Comparison of ENCODE assay signal across 7 mouse cellular contexts in genomic region chr5:27841701-27842295, GRCm38 (mm10). TPM values are rescaled to one million over a fixed set of nuclear protein-coding genes. Genes with fewer than 3 reads are reported as not detected.
DNase-seq lines count a peak whose midpoint lies in the region; ATAC-seq and TF ChIP-seq lines count a peak whose summit lies in the region.

Htr5a (plus strand) TSS chr5:27842149.

- no peaks in the 10 kb centered on the region for H3K9me3 ChIP-seq in ES-Bruce4 (replicated peaks; ENCODE audit: control insufficient read depth, insufficient read depth, low read length, poor library complexity, severe bottlenecking)
- no peaks in the 10 kb centered on the region for H3K9me3 ChIP-seq in embryonic facial prominence, embryonic 13.5 days
- no peaks in the 10 kb centered on the region for H3K9me3 ChIP-seq in hindbrain, embryonic 15.5 days

- intact Hi-C loops in left cerebral cortex, postnatal 10 days (cut with DNase I): loop anchor here (5.0 to 10.0 kb wide), 2 partner anchors 49 to 233 kb away; partner anchors contain the start of genes Insig1 and Paxip1

- peak; percentile 69; the same call in 1 of the 2 replicates for ATAC-seq in embryonic facial prominence, embryonic 13.5 days (ENCODE audit: insufficient number of reproducible peaks, insufficient read depth, low FRiP score, low TSS enrichment, low read depth)
- ATAC-seq in hindbrain, embryonic 15.5 days (ENCODE audit: low FRiP score, low read depth): peak; percentile 93

- no peaks in the 10 kb centered on the region for H3K4me1 ChIP-seq in ES-Bruce4 (ENCODE audit: control insufficient read depth, insufficient read depth, low read length)
- 0 out of 2 replicates have a peak, but pooled peaks cover 5% of the 10 kb centered on the region for H3K4me1 ChIP-seq in embryonic facial prominence, embryonic 13.5 days
- peaks cover 26% of the 10 kb centered on the region for H3K4me1 ChIP-seq in hindbrain, embryonic 15.5 days (replicated peaks)
- peaks cover 19% of the 10 kb centered on the region for H3K4me1 ChIP-seq in olfactory bulb, adult 2 months (ENCODE audit: control insufficient read depth, insufficient read depth, low read length)

- peak within 1 kb of the TSS; percentile 70 for H3K4me3 ChIP-seq in ES-Bruce4 (ENCODE audit: low read depth, low read length)
- peak within 1 kb of the TSS; percentile 20; the same call in 1 of the 2 replicates for H3K4me3 ChIP-seq in embryonic facial prominence, embryonic 13.5 days
- peak within 1 kb of the TSS; percentile 50 for H3K4me3 ChIP-seq in hindbrain, embryonic 15.5 days
- H3K4me3 ChIP-seq in olfactory bulb, adult 2 months (ENCODE audit: insufficient read depth, low read depth, low read length): peak within 1 kb of the TSS; percentile 83

- TF ChIP-seq EP300 in ES-Bruce4 (IDR thresholded peaks at IDR 0.05; ENCODE audit: insufficient read depth, low read depth, low read length): no peak

- H3K9ac ChIP-seq in ES-Bruce4 (ENCODE audit: low read depth, poor library complexity, severe bottlenecking): no peak within 1 kb of the TSS
- H3K9ac ChIP-seq in embryonic facial prominence, embryonic 13.5 days: no peak within 1 kb of the TSS
- peak within 1 kb of the TSS; percentile 58 for H3K9ac ChIP-seq in hindbrain, embryonic 15.5 days

- peak within 1 kb of the TSS; percentile 50 for H3K4me2 ChIP-seq in embryonic facial prominence, embryonic 13.5 days
- H3K4me2 ChIP-seq in hindbrain, embryonic 15.5 days: peak within 1 kb of the TSS; percentile 77

- H3K36me3 ChIP-seq in ES-Bruce4 (ENCODE audit: control insufficient read depth, insufficient read depth, low read length, poor library complexity, severe bottlenecking): no peaks in the 10 kb centered on the region
- no peaks in the 10 kb centered on the region for H3K36me3 ChIP-seq in embryonic facial prominence, embryonic 13.5 days
- H3K36me3 ChIP-seq in hindbrain, embryonic 15.5 days: no peaks in the 10 kb centered on the region

- TF ChIP-seq CTCF in ES-Bruce4 (IDR thresholded peaks at IDR 0.05; ENCODE audit: low read depth, low read length): no peak
- TF ChIP-seq CTCF in olfactory bulb, adult 2 months (IDR thresholded peaks at IDR 0.05; ENCODE audit: insufficient read depth, low read depth, low read length): no peak

- 5% methylated on average over 25 of the region's 25 CpGs for WGBS in embryonic facial prominence, embryonic 13.5 days
- WGBS in hindbrain, embryonic 15.5 days: 3% methylated on average over 25 of the region's 25 CpGs
- WGBS in olfactory bulb, adult 2 months: 2% methylated on average over 25 of the region's 25 CpGs

- no peak within 1 kb of the TSS for H3K27ac ChIP-seq in ES-Bruce4 (ENCODE audit: insufficient read depth, low read length)
- no peak within 1 kb of the TSS for H3K27ac ChIP-seq in embryonic facial prominence, embryonic 13.5 days
- H3K27ac ChIP-seq in hindbrain, embryonic 15.5 days (replicated peaks): peak within 1 kb of the TSS; percentile 15; the same call in 1 of the 2 replicates
- H3K27ac ChIP-seq in olfactory bulb, adult 2 months (ENCODE audit: insufficient read depth, low read depth, low read length): peak within 1 kb of the TSS; percentile 16; the same call in 1 of the 2 replicates

- DNase-seq in R1 (ENCODE audit: low read depth, low spot score): peak; percentile 86
- peak; percentile 42 to 48 for DNase-seq in left cerebral cortex, postnatal 10 days (ENCODE audit: extremely low spot score in 1 of 2, low spot score in 2 of 2)
- no peak for DNase-seq in thymus, postnatal 0 days (ENCODE audit: low spot score)

- no peak for TF ChIP-seq POLR2A in ES-Bruce4 (IDR thresholded peaks at IDR 0.05; ENCODE audit: insufficient read depth, low read length)
- TF ChIP-seq POLR2A in olfactory bulb, adult 2 months (IDR thresholded peaks at IDR 0.05; ENCODE audit: insufficient read depth, low read depth, low read length): no peak

- no peaks in the 10 kb centered on the region for H3K27me3 ChIP-seq in ES-Bruce4 (ENCODE audit: control insufficient read depth, insufficient read depth, low read length, poor library complexity, severe bottlenecking)
- peaks cover 28% of the 10 kb centered on the region for H3K27me3 ChIP-seq in embryonic facial prominence, embryonic 13.5 days
- H3K27me3 ChIP-seq in hindbrain, embryonic 15.5 days: no peaks in the 10 kb centered on the region

RNA-seq across cellular contexts. Expression of gene Htr5a, which starts in this region (rescaled TPM):
- polyA plus RNA-seq in ES-Bruce4 (2011; ENCODE audit: insufficient read depth, insufficient read length, low read depth, missing spikeins): not detected in 2 replicates
- not detected in 2 replicates for polyA plus RNA-seq in embryonic facial prominence, embryonic 13.5 days (2015; fragmentation: Nextera tagmentation; extraction: Ambion mirVana)
- 1.5 and 1.6 TPM in 2 replicates for polyA plus RNA-seq in hindbrain, embryonic 15.5 days (2015; fragmentation: Nextera tagmentation; extraction: Ambion mirVana)
- total RNA-seq in left cerebral cortex, postnatal 10 days (2021): 10 to 100 TPM; 12.8 to 12.9 TPM
- polyA plus RNA-seq in olfactory bulb, adult 2 months (2012; ENCODE audit: insufficient read depth, insufficient read length, low replicate concordance, missing spikeins): not detected in 2 replicates
- not detected in 2 replicates for polyA plus RNA-seq in thymus, postnatal 0 days (2015; fragmentation: Nextera tagmentation; extraction: Ambion mirVana)

Comparison
In these comparisons a context has a peak if more than half of its experiments do, and no peak if none do; other contexts are left out.
1. Peak in ATAC-seq, H3K4me3 ChIP-seq and H3K4me2 ChIP-seq in embryonic facial prominence, embryonic 13.5 days; RNA of the gene not detected or under 1 TPM.
2. H3K27ac ChIP-seq: peak in hindbrain, embryonic 15.5 days (single experiment) and olfactory bulb, adult 2 months (single experiment); none in ES-Bruce4 (single experiment) and embryonic facial prominence, embryonic 13.5 days (single experiment).
3. H3K4me3 ChIP-seq: peak in every context shown above with its lines; median percentile 83 in olfactory bulb, adult 2 months; 70 in ES-Bruce4; 50 in hindbrain, embryonic 15.5 days; 20 in embryonic facial prominence, embryonic 13.5 days.